Mouse (Mus musculus) heart, embryonic 14.5 days (tissue): ENCODE data around the gene Dusp22. TPM values are rescaled to one million over a fixed set of nuclear protein-coding genes. Genes with fewer than 3 reads are reported as not detected.

ENCODE experiments used
- ATAC-seq: fragments of 200-750 bp; cut with Nextera tagmentation; 2 replicates; pipeline ENCODE4 v1.8.0; 2017; ENCODE audit warnings: low read depth, moderate TSS enrichment; ENCODE audit not compliant: insufficient number of reproducible peaks, insufficient read depth, low FRiP score
- H3K27ac ChIP-seq, 2 experiments: fragments of 200-500 bp in 1 of 2; fragments of 300-500 bp in 1 of 2; sonication (generic) in 1 of 2; replicated peaks in 1 of 2; 2 replicates each; pipeline ENCODE4 v1.5.1; 2012 to 2014; ENCODE audit warnings: low read depth in 2 of 2, low read length in 2 of 2, control low read depth in 1 of 2, mild to moderate bottlenecking in 1 of 2, mixed read lengths in 1 of 2; ENCODE audit not compliant: control insufficient read depth in 1 of 2, insufficient read depth in 1 of 2
- H3K27me3 ChIP-seq: fragments of 300-500 bp; sonication (generic); 2 replicates; pipeline ENCODE4 v1.6.1; 2014; ENCODE audit warnings: mild to moderate bottlenecking, low read length, control low read depth; ENCODE audit not compliant: control insufficient read depth, insufficient read depth
- H3K36me3 ChIP-seq: fragments of 300-500 bp; sonication (generic); 2 replicates; pipeline ENCODE4 v1.6.1; 2014; ENCODE audit warnings: mild to moderate bottlenecking, control low read depth, low read length, mixed read lengths; ENCODE audit not compliant: control insufficient read depth, insufficient read depth
- H3K4me1 ChIP-seq, 2 experiments: fragments of 200-500 bp in 1 of 2; fragments of 300-500 bp in 1 of 2; sonication (generic) in 1 of 2; 2 replicates each; pipeline ENCODE4 v1.6.1; 2012 to 2014; ENCODE audit warnings: low read length in 2 of 2, control low read depth in 1 of 2, mixed read lengths in 1 of 2; ENCODE audit not compliant: control insufficient read depth in 2 of 2, insufficient read depth in 2 of 2
- H3K4me2 ChIP-seq: fragments of 300-500 bp; sonication (generic); 2 replicates; pipeline ENCODE4 v1.6.1; 2014; ENCODE audit warnings: mild to moderate bottlenecking, low read length
- H3K4me3 ChIP-seq, 2 experiments: fragments of 200-500 bp in 1 of 2; fragments of 300-500 bp in 1 of 2; sonication (generic) in 1 of 2; 2 replicates each; pipeline ENCODE4 v1.5.1; 2012 to 2014; ENCODE audit warnings: low read length in 2 of 2, mild to moderate bottlenecking in 2 of 2, control low read depth in 1 of 2, low read depth in 1 of 2, moderate library complexity in 1 of 2; ENCODE audit not compliant: control insufficient read depth in 1 of 2, insufficient read depth in 1 of 2
- H3K9ac ChIP-seq: fragments of 300-500 bp; sonication (generic); 2 replicates; pipeline ENCODE4 v1.6.1; 2014; ENCODE audit warnings: mild to moderate bottlenecking, low read length
- H3K9me3 ChIP-seq: fragments of 300-500 bp; sonication (generic); 2 replicates; pipeline ENCODE4 v1.6.1; 2016; ENCODE audit warnings: low read length, control low read depth; ENCODE audit not compliant: control insufficient read depth
- WGBS: fragments of 180-500 bp; shearing (Covaris S2); extraction: QIAGEN DNeasy Blood & Tissue Kit; methylation state at CpG from one replicate; pipeline ENCODE4 v1.1.7; 2014; 5-methylcytosine and 5-hydroxymethylcytosine counted together
- polyA plus RNA-seq: library from polyadenylated mRNA; unstranded; fragments of >200 nt; fragmentation: Nextera tagmentation; extraction: Ambion mirVana; gene quantifications from 2 replicates; pipeline ENCODE4 v1.2.1, GENCODE M21; 2014

The Dusp22 gene
- polyA plus RNA-seq, 1 experiment from 2014 or later, result 19.6 TPM

GRCm38 (mm10) chr13:30678822-30679221 lies 19.0 kb downstream of the Dusp22 start:
- no peaks in the 10 kb centered on the region for H3K9me3 ChIP-seq
- no peak for ATAC-seq
- H3K27me3 ChIP-seq, result no peaks in the 10 kb centered on the region
- H3K27ac ChIP-seq, result no peak overlapping the region
- H3K4me2 ChIP-seq, result no peak overlapping the region
- no peaks in the 10 kb centered on the region for H3K4me1 ChIP-seq
- no peaks in the 10 kb centered on the region for H3K36me3 ChIP-seq
- no peak overlapping the region for H3K4me3 ChIP-seq
- H3K9ac ChIP-seq, result no peak overlapping the region
- WGBS, result 89% methylated on average over 5 of the region's 5 CpGs

GRCm38 (mm10) chr13:30681866-30682265 lies 22.1 kb downstream of the Dusp22 start:
- Histone ChIP-seq H3K4me3 (no peak overlapping the region), H3K9me3 (no peaks in the 10 kb centered on the region), H3K27me3 (no peaks in the 10 kb centered on the region), H3K27ac (no peak overlapping the region), H3K36me3 (no peaks in the 10 kb centered on the region), H3K4me1 (no peaks in the 10 kb centered on the region; a peak in 1 of 4 replicates), H3K4me2 (no peak overlapping the region), H3K9ac (no peak overlapping the region)
- no peak for ATAC-seq
- 72% methylated on average over 4 of the region's 4 CpGs for WGBS

GRCm38 (mm10) chr13:30682328-30682727 lies 22.5 kb downstream of the Dusp22 start:
- 80% methylated on average over 3 of the region's 3 CpGs for WGBS
- Histone ChIP-seq H3K4me1 (no peaks in the 10 kb centered on the region; a peak in 1 of 4 replicates), H3K27ac (no peak overlapping the region), H3K4me3 (no peak overlapping the region), H3K36me3 (no peaks in the 10 kb centered on the region), H3K9me3 (no peaks in the 10 kb centered on the region), H3K4me2 (no peak overlapping the region), H3K9ac (no peak overlapping the region), H3K27me3 (no peaks in the 10 kb centered on the region)
- no peak for ATAC-seq

- no peaks in the 10 kb centered on the region for H3K36me3 ChIP-seq
- WGBS, result 64% methylated on average over 6 of the region's 6 CpGs
Measured at GRCm38 (mm10) chr13:30684614-30685122, 24.9 kb downstream of the Dusp22 start.

GRCm38 (mm10) chr13:30685957-30686356 lies 26.2 kb downstream of the Dusp22 start:
- Histone ChIP-seq H3K4me1 (no peaks in the 10 kb centered on the region; a peak in 1 of 4 replicates), H3K36me3 (no peaks in the 10 kb centered on the region), H3K4me2 (no peak overlapping the region), H3K27me3 (no peaks in the 10 kb centered on the region), H3K9ac (no peak overlapping the region), H3K4me3 (no peak overlapping the region), H3K27ac (no peak overlapping the region), H3K9me3 (no peaks in the 10 kb centered on the region)
- no peak for ATAC-seq
- 64% methylated on average over 2 of the region's 2 CpGs for WGBS

More at GRCm38 (mm10) chr13:30684614-30685122, 24.9 kb downstream of the Dusp22 start:
- H3K4me3 ChIP-seq, result no peak overlapping the region
- no peak overlapping the region for H3K9ac ChIP-seq
- no peak overlapping the region for H3K4me2 ChIP-seq
- H3K4me1 ChIP-seq, result no peaks in the 10 kb centered on the region; a peak in 1 of 4 replicates
- no peaks in the 10 kb centered on the region for H3K9me3 ChIP-seq
- no peak overlapping the region for H3K27ac ChIP-seq
- no peaks in the 10 kb centered on the region for H3K27me3 ChIP-seq
- ATAC-seq, result no peak

GRCm38 (mm10) chr13:30688035-30688616 lies 28.3 kb downstream of the Dusp22 start:
- no peaks in the 10 kb centered on the region for H3K27me3 ChIP-seq
- H3K4me3 ChIP-seq, result no peak overlapping the region
- no peak overlapping the region for H3K27ac ChIP-seq
- ATAC-seq, result no peak
- H3K36me3 ChIP-seq, result no peaks in the 10 kb centered on the region
- H3K4me2 ChIP-seq, result no peak overlapping the region
- 94% methylated on average over 12 of the region's 12 CpGs for WGBS
- H3K9me3 ChIP-seq, result no peaks in the 10 kb centered on the region
- no peak overlapping the region for H3K9ac ChIP-seq
- H3K4me1 ChIP-seq, result no peaks in the 10 kb centered on the region; a peak in 1 of 4 replicates

- no peaks in the 10 kb centered on the region for H3K9me3 ChIP-seq
- no peak overlapping the region for H3K4me2 ChIP-seq
- no peak overlapping the region for H3K4me3 ChIP-seq
- no peak for ATAC-seq
- H3K36me3 ChIP-seq, result no peaks in the 10 kb centered on the region
- no peak overlapping the region for H3K27ac ChIP-seq
- H3K9ac ChIP-seq, result no peak overlapping the region
- no peaks in the 10 kb centered on the region for H3K27me3 ChIP-seq
- 89% methylated on average over 5 of the region's 5 CpGs for WGBS
- H3K4me1 ChIP-seq, result no peaks in the 10 kb centered on the region; a peak in 1 of 4 replicates
Measured at GRCm38 (mm10) chr13:30689475-30689874, 29.7 kb downstream of the Dusp22 start.
